Mouse (Mus musculus) kidney, embryonic 15.5 days (tissue): ENCODE results near the gene Gm20741. TPM values are rescaled to one million over a fixed set of nuclear protein-coding genes. Genes with fewer than 3 reads are reported as not detected.

Experiments used
- ATAC-seq: fragments of 200-750 bp; cut with Nextera tagmentation; replicated peaks from 2 replicates; pipeline ENCODE4 v1.8.0; 2017; ENCODE audit warnings: moderate TSS enrichment; ENCODE audit not compliant: low FRiP score
- H3K27ac ChIP-seq: fragments of 300-500 bp; sonication (generic); 2 replicates; pipeline ENCODE4 v1.5.1; 2015; ENCODE audit warnings: mild to moderate bottlenecking, inconsistent platforms
- H3K27me3 ChIP-seq: fragments of 300-500 bp; sonication (generic); 2 replicates; pipeline ENCODE4 v1.6.1; 2015; ENCODE audit warnings: inconsistent platforms
- H3K36me3 ChIP-seq: fragments of 300-500 bp; sonication (generic); 2 replicates; pipeline ENCODE4 v1.6.1; 2015; ENCODE audit warnings: inconsistent platforms
- H3K4me1 ChIP-seq: fragments of 300-500 bp; sonication (generic); 2 replicates; pipeline ENCODE4 v1.6.1; 2015; ENCODE audit warnings: inconsistent platforms
- H3K4me2 ChIP-seq: fragments of 300-500 bp; sonication (generic); 2 replicates; pipeline ENCODE4 v1.6.1; 2015; ENCODE audit warnings: moderate library complexity, mild to moderate bottlenecking, inconsistent platforms
- H3K4me3 ChIP-seq: fragments of 300-500 bp; sonication (generic); replicated peaks from 2 replicates; pipeline ENCODE4 v1.5.1; 2015; ENCODE audit warnings: mild to moderate bottlenecking, inconsistent platforms
- H3K9ac ChIP-seq: fragments of 300-500 bp; sonication (generic); 2 replicates; pipeline ENCODE4 v1.6.1; 2015; ENCODE audit warnings: mild to moderate bottlenecking, inconsistent platforms
- H3K9me3 ChIP-seq: fragments of 300-500 bp; sonication (generic); replicated peaks from 2 replicates; pipeline ENCODE4 v1.6.1; 2016; ENCODE audit warnings: inconsistent platforms
- WGBS: fragments of 180-500 bp; shearing (Covaris S2); methylation state at CpG from one replicate; pipeline ENCODE4 v1.1.7; 2015; ENCODE audit warnings: mixed read lengths; 5-methylcytosine and 5-hydroxymethylcytosine counted together
- polyA plus RNA-seq: library from polyadenylated mRNA; unstranded; fragments of >200 nt; fragmentation: Nextera tagmentation; extraction: Ambion mirVana; gene quantifications from 2 replicates; pipeline ENCODE4 v1.2.1, GENCODE M21; 2015

The Gm20741 gene
- polyA plus RNA-seq: not detected in 2 replicates

DNA sequence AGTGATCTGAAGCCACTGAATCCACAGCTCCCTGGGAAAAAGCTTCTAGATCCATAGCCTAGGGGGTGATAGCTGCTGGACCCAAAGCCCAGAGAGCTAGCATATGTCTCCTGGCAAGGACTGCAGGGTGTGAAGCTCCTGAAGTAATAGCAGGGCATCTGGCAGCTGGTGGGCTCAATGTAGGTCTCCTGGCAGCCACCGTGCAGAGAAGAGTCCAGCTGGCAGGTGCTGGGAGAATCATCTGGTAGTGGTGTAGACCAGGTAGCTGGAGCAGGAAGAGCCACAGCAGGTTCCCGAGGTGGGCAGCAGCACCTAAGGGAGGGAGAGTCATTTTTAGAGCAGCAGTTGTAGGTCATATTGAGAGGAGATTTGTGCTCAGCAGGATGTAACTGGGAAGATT lies at the start of gene Gm20741:
Gene Gm20741 (minus strand): TSS at position 394 of the 400 bp plus-strand sequence.
- no peaks in the 10 kb centered on the region for H3K27me3 ChIP-seq
- no peak within 1 kb of the TSS for H3K27ac ChIP-seq
- no peak for ATAC-seq
- H3K4me1 ChIP-seq: no peaks in the 10 kb centered on the region
- 81% methylated on average over 2 of the region's 2 CpGs for WGBS
- H3K4me3 ChIP-seq: no peak within 1 kb of the TSS
- no peak within 1 kb of the TSS for H3K4me2 ChIP-seq
- no peaks in the 10 kb centered on the region for H3K36me3 ChIP-seq
- no peaks in the 10 kb centered on the region for H3K9me3 ChIP-seq
- no peak within 1 kb of the TSS for H3K9ac ChIP-seq

DNA sequence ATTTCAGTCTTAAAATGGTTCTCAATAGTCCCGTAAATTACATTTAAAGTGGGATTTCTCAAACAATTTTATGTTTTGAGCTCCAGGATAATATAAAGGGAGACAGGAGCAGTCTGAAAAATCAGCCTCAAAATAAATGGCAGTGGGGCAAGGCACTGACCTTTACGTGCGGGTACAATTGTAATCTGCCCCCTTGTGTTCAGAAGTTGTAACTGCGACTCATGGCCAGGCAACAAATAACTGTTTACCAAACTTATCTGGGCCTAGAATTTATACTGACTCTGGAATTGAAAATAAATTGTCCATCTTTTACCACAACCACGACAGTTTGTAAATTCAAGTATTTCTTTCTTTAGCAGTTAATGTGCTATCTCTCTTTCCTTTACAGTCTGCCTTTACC lies 39.4 kb upstream of the Gm20741 start:
- no peaks in the 10 kb centered on the region for H3K9me3 ChIP-seq
- H3K27ac ChIP-seq: no peak overlapping the region
- H3K9ac ChIP-seq: no peak overlapping the region
- no peaks in the 10 kb centered on the region for H3K4me1 ChIP-seq
- no peak overlapping the region for H3K4me2 ChIP-seq
- ATAC-seq: no peak
- no peaks in the 10 kb centered on the region for H3K36me3 ChIP-seq
- WGBS: 13% methylated on average over 5 of the region's 5 CpGs
- no peak overlapping the region for H3K4me3 ChIP-seq
- no peaks in the 10 kb centered on the region for H3K27me3 ChIP-seq

GRCm38 (mm10) chr16:88848558-88848957 lies 36.5 kb upstream of the Gm20741 start:
- H3K27ac ChIP-seq: no peak overlapping the region
- H3K9me3 ChIP-seq: no peaks in the 10 kb centered on the region
- no peaks in the 10 kb centered on the region for H3K27me3 ChIP-seq
- H3K36me3 ChIP-seq: no peaks in the 10 kb centered on the region
- no peak overlapping the region for H3K4me3 ChIP-seq
- no peaks in the 10 kb centered on the region for H3K4me1 ChIP-seq
- H3K9ac ChIP-seq: no peak overlapping the region
- ATAC-seq: no peak
- 82% methylated on average over 4 of the region's 4 CpGs for WGBS
- H3K4me2 ChIP-seq: no peak overlapping the region

DNA sequence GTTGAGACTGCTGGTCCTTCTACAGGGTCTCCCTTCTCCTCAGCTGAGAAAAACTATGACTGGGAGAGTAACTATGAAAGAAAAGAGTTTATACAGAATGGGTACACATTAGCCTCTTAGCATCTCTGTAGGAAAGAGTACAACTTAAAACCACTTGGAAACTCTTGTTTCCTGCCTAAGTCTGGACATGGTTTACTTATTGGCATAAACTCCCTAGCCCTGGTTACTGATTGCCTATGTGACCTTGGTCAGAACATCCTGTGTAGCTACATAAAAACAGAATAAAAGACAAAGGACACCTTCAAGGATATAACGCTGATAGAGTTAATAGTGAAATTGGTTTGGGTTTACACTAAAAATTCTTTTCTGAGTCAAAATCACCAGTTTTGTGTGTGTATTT lies 35.3 kb upstream of the Gm20741 start:
- Histone ChIP-seq H3K9ac (no peak overlapping the region), H3K27ac (no peak overlapping the region), H3K4me1 (no peaks in the 10 kb centered on the region), H3K4me2 (no peak overlapping the region), H3K36me3 (no peaks in the 10 kb centered on the region), H3K4me3 (no peak overlapping the region), H3K27me3 (no peaks in the 10 kb centered on the region), H3K9me3 (no peaks in the 10 kb centered on the region)
- WGBS: 87% methylated on average over 1 of the region's 1 CpGs
- 0 out of 2 replicates have a peak, but pooled peaks have one; percentile 56 for ATAC-seq

- Histone ChIP-seq H3K4me3 (no peak overlapping the region), H3K9me3 (no peaks in the 10 kb centered on the region), H3K27ac (no peak overlapping the region), H3K27me3 (no peaks in the 10 kb centered on the region), H3K9ac (no peak overlapping the region), H3K4me1 (no peaks in the 10 kb centered on the region), H3K4me2 (no peak overlapping the region), H3K36me3 (no peaks in the 10 kb centered on the region)
- WGBS: 39% methylated on average over 3 of the region's 3 CpGs
- no peak for ATAC-seq
Observed at GRCm38 (mm10) chr16:88826978-88827377, 15.0 kb upstream of the Gm20741 start.

- H3K9me3 ChIP-seq: no peaks in the 10 kb centered on the region
- H3K27ac ChIP-seq: no peak within 1 kb of the TSS
- no peak within 1 kb of the TSS for H3K4me3 ChIP-seq
- WGBS: 90% methylated on average over 9 of the region's 9 CpGs
- H3K36me3 ChIP-seq: no peaks in the 10 kb centered on the region
- H3K4me2 ChIP-seq: no peak within 1 kb of the TSS
- no peaks in the 10 kb centered on the region for H3K4me1 ChIP-seq
- no peak for ATAC-seq
- no peaks in the 10 kb centered on the region for H3K27me3 ChIP-seq
- no peak within 1 kb of the TSS for H3K9ac ChIP-seq
Observed at GRCm38 (mm10) chr16:88826095-88826652, 14.2 kb upstream of the Gm20741 start, which contains the start of gene Krtap14. TSS of gene Krtap14 (minus strand) at chr16:88826145.

GRCm38 (mm10) chr16:88823736-88824135 lies 11.7 kb upstream of the Gm20741 start:
- H3K27ac ChIP-seq: no peak overlapping the region
- H3K9ac ChIP-seq: no peak overlapping the region
- no peaks in the 10 kb centered on the region for H3K4me1 ChIP-seq
- no peaks in the 10 kb centered on the region for H3K36me3 ChIP-seq
- H3K27me3 ChIP-seq: no peaks in the 10 kb centered on the region
- no peak overlapping the region for H3K4me2 ChIP-seq
- H3K4me3 ChIP-seq: no peak overlapping the region
- 81% methylated on average over 3 of the region's 3 CpGs for WGBS
- no peaks in the 10 kb centered on the region for H3K9me3 ChIP-seq
- ATAC-seq: no peak

- H3K27ac ChIP-seq: no peak within 1 kb of the TSS
- 85% methylated on average over 3 of the region's 3 CpGs for WGBS
- H3K36me3 ChIP-seq: no peaks in the 10 kb centered on the region
- H3K9ac ChIP-seq: no peak within 1 kb of the TSS
- H3K4me3 ChIP-seq: no peak within 1 kb of the TSS
- H3K4me1 ChIP-seq: no peaks in the 10 kb centered on the region
- H3K4me2 ChIP-seq: no peak within 1 kb of the TSS
- H3K9me3 ChIP-seq: no peaks in the 10 kb centered on the region
- ATAC-seq: no peak
- no peaks in the 10 kb centered on the region for H3K27me3 ChIP-seq
Observed at GRCm38 (mm10) chr16:88820066-88820465, 8.0 kb upstream of the Gm20741 start, which contains the start of gene Krtap15. TSS of gene Krtap15 (plus strand) at chr16:88820215.

DNA sequence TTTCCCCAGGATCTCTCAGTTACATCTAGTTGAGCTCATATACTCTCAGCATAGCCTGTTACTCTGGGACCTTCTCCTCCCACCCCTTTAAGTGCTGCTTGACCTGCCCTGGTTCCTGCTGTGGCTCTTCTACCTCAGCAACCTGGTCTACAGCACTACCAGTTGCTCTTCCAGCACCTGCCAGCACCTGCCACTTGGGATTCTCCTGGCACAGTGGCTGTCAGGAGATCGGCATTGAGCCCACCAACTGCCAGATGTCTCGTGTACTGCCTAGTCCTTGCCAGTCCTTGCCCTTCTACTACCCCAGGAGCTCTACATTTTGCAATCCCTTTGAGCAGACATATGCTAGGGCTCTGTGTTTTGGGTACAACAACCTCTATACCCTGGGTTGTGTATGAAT lies 25.2 kb downstream of the Gm20741 start:
- Histone ChIP-seq H3K27me3 (no peaks in the 10 kb centered on the region), H3K4me2 (no peak overlapping the region), H3K27ac (no peak overlapping the region), H3K9me3 (no peaks in the 10 kb centered on the region), H3K36me3 (no peaks in the 10 kb centered on the region), H3K4me3 (no peak overlapping the region), H3K9ac (no peak overlapping the region), H3K4me1 (no peaks in the 10 kb centered on the region)
- 80% methylated on average over 2 of the region's 2 CpGs for WGBS
- ATAC-seq: no peak

DNA sequence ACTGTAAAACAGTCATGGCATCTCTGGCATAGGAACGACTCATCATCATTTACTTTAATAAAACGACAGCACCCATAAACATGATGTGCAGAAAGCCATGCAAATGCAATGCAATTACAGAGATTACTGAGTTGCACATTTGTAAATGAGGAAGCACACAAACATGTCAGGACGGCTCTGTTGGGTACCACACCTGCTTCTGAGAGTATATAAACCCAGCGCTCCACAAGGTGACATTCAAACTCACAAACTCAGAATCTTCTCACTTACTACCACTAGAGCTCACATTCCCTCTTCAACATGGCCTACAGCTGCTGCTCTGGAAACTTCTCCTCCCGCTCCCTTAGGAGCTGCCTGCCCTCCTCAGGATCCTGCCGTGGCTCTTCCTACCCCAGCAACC lies 34.4 kb downstream of the Gm20741 start, which contains the start of gene Gm5965:
Gene Gm5965 (plus strand): TSS at position 301 of the 400 bp plus-strand sequence.
- WGBS: 90% methylated on average over 6 of the region's 6 CpGs
- no peaks in the 10 kb centered on the region for H3K27me3 ChIP-seq
- H3K9me3 ChIP-seq: no peaks in the 10 kb centered on the region

DNA sequence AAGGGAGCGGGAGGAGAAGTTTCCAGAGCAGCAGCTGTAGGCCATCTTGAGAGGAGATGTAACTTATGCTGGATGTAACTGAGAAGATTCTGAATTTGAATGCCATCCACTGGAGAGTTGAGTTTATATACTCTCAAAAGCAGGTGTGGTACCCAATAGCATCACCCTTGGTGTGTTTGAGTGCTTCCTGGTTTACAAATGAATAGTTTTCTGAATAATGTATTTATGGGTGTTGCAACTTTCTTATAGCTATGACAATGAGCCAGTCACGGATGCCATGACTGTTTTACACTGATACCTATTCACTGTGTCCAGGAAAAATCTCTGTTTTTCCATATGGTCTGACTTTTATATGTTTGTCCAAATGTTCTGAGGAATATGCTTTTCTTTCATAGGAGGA lies 37.9 kb downstream of the Gm20741 start, which contains the start of gene 2310057N15Rik:
Gene 2310057N15Rik (minus strand): TSS at position 101 of the 400 bp plus-strand sequence.
- H3K27ac ChIP-seq: no peak within 1 kb of the TSS
- H3K4me2 ChIP-seq: no peak within 1 kb of the TSS
- no peaks in the 10 kb centered on the region for H3K9me3 ChIP-seq
- no peak within 1 kb of the TSS for H3K9ac ChIP-seq
- no peaks in the 10 kb centered on the region for H3K4me1 ChIP-seq
- no peak for ATAC-seq
- 93% methylated on average over 2 of the region's 2 CpGs for WGBS
- H3K36me3 ChIP-seq: no peaks in the 10 kb centered on the region
- H3K4me3 ChIP-seq: no peak within 1 kb of the TSS
- H3K27me3 ChIP-seq: no peaks in the 10 kb centered on the region

More for the DNA sequence above, 34.4 kb downstream of the Gm20741 start, which contains the start of gene Gm5965:
- H3K27ac ChIP-seq: no peak within 1 kb of the TSS
- no peaks in the 10 kb centered on the region for H3K36me3 ChIP-seq
- no peak within 1 kb of the TSS for H3K4me2 ChIP-seq
- H3K9ac ChIP-seq: no peak within 1 kb of the TSS
- no peak within 1 kb of the TSS for H3K4me3 ChIP-seq
- H3K4me1 ChIP-seq: no peaks in the 10 kb centered on the region
- no peak for ATAC-seq
